Mouse (Mus musculus): ENCODE data around the gene AF067061.
"Not testable (repeated sequence)": the region's sequence is repeated elsewhere in the genome, so short reads cannot be mapped to it uniquely, and the experiment has no call there.

DNA sequence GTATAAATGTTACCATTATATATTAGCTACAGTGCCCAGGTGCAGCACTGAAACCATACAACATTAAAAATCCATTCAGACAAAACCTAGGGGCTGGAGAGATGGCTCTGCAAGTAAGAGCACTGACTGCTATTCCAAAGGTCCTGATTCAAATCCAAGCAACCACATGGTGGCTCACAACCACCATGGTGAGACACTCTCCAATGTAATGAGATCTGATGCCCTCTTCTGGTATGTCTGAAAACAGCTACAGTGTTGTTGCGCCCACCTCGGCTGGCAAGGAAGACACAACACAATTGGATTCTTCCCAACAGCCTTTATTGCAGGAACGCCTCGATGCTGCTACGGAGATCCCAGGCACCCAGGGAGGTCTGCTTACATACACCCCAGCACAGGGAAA, 42.0 kb upstream of the AF067061 start:
- not testable (repeated sequence) for TF ChIP-seq CTCF (conservative IDR thresholded peaks at IDR 0.05; ENCODE audit: insufficient read depth, insufficient read length, low read depth, low read length); POLR2A (IDR thresholded peaks at IDR 0.05; ENCODE audit: low read depth, low read length)

Data from kidney, adult 2 months (tissue).